Mouse (Mus musculus) T-helper 1 cell (primary cell): ENCODE data around the gene Il31ra.
"Not testable (repeated sequence)": the region's sequence is repeated elsewhere in the genome, so short reads cannot be mapped to it uniquely, and the experiment has no call there.

Source experiments
- in situ Hi-C: fragments of 300-600 bp; cut with MboI, MseI; formaldehyde crosslinking; loops from one replicate; pipeline ENCODE4 v1.15.1; 2025; ENCODE audit warnings: high pct_unique_total_duplicates

Gene Il31ra

DNA sequence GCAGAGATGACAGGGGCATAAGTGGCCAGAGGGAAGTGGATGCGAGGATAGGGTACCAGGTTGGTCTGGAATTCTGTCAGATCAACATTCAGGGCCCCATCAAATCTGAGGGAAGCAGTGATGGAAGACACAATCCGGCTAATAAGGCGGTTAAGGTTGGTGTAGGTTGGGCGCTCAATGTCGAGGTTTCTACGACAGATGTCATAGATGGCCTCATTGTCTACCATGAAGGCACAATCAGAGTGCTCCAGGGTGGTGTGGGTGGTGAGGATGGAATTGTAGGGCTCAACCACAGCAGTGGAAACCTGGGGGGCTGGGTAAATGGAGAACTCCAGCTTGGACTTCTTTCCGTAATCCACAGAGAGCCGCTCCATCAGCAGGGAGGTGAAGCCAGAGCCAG is at the start of gene Il31ra:
Gene Il31ra (minus strand): TSS at position 101 of the 400 bp plus-strand sequence.
- in situ Hi-C loops: not testable (repeated sequence)

DNA sequence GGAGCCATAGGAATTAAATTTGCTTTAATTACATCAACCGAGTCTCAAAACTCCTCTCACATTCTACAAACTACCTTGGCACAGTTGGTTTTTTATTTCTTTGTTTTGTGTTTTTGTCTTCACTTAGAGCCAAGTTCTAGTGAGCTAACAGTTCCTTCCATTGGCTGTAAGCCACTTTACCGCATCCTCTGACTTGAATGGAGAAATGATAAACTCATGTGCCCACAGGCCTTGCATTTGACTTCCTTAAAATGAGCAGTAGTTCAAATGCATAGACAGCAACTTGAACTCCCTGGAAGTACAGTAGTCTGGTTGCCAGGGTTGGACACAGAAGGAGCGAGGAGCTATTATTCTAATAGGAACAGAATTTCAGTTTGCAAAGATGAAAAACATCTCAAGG is 48.7 kb upstream of the Il31ra start:
- in situ Hi-C loops: no loop called here

DNA sequence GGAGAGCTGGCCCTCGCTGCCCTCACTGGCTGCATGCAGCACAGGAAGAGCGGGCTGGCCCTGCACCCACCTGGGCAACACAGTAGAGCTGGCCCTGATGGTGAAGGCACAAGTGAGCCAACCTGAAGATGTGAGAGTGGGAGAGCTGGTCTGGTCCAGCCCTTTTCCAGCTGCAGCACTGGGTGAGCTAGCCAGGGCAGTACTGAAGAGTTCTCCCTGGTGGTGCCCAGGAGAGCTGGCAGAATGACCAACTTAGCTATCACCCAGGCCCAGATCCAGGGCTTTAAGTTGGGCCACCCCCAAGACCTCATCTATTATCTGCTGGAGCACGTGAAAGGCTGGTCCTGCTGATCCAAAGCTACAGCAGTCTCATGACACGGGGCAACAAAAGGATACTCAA is 45.0 kb upstream of the Il31ra start:
- in situ Hi-C loops: no loop called here

DNA sequence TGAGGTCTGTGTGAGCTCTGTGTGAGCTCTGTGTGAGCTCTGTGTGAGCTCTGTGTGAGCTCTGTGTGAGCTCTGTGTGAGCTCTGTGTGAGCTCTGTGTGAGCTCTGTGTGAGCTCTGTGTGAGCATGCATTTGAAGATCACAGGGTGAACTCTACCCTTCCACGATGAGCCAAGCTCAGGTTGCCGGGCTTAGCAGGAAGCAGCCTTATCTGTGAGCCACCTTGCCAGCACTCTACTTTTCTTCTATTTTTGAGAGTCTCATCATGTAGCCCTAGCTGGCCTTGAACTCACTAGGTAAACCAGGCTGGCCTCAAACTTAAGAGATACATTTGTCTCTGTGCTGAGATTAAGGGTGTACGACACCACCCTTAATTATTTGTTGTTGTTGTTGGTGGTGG is 42.3 kb upstream of the Il31ra start:
- in situ Hi-C loops: no loop called here

DNA sequence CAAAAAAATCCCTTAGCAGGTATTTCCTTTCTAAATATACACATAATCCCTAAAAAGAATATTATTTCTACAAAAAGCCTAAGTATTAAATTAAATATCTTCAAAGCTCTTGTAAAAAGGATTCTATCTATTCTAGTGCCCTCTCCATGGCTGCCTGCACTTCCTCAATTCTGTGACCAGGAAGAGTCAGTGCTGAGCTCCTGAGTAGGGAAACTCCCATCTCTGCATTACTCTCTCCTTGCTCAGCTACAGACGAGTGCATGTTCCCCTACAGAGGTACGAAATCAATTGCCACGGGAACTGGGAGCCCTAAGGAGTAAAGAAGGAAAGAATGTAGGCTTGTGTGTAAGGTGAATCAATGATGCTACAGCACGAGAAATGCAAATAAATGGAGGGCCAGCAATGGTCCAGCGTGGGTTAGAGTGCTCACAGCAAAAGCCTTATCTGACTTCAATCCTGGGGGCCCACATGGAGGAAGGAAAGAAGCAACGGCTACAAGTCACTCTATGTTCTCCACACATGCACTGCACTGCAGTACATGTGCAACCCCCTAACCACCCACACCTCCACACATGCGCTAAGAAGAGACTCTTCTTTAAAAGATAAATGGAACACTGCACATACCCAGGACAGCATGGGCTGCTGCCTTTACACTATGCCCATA is 41.1 kb upstream of the Il31ra start:
- in situ Hi-C loops: no loop called here

DNA sequence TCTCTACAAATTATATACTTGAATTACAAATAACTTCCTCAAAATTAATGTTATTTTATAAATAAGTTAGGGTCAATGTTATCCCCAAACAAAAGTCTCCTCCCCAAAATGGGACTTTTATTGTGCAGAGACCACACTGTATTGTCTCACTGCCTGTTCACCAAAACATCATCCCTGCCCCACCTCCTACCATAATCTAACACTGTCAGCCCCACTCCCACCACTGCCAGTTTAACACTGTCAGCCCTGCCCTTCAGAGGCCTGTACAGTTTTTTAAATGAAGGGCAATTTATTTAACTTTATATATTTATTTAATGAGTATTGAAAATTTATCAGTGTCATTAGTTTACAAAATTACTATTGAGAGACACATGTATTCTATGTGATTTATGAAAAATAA is 31.4 kb upstream of the Il31ra start:
- in situ Hi-C loops: no loop called here

DNA sequence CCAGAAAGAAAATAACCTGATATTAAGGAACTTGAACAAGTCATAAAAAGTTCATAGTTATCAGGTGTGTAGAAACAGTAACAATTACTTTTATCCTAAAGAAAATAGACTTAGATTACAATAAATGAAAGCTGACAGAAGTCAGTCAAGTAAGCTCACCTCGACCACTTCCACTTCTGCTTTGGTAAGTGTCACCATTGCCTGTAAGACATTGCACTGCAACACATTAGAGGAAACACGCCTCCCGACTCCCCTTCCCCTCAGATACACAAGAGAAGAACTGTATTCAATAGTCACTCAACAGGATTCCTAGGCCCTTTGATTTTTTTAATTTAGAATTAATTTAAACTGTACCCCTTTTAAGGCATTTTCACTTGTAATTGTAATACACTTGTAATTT is 30.5 kb upstream of the Il31ra start:
- in situ Hi-C loops: no loop called here

DNA sequence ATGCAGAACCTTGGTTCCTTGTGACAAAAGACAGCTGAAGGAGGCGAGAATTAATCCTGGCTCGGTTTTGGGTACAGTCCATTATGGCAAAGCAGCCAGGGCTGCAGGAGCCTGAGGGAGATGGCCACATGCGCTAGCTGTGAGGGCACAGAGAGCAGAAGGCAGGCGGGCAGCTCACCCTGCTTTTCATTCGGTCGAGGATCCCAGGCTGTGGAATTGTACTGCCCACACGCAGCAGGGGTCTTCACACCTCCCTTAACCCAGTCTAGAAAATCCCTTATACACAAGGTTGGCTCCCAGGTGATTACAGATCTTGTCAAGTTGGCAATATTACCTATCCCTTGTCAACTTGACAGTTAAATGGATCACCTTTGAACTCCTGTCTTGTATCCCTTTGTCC is 29.5 kb upstream of the Il31ra start:
- in situ Hi-C loops: no loop called here

DNA sequence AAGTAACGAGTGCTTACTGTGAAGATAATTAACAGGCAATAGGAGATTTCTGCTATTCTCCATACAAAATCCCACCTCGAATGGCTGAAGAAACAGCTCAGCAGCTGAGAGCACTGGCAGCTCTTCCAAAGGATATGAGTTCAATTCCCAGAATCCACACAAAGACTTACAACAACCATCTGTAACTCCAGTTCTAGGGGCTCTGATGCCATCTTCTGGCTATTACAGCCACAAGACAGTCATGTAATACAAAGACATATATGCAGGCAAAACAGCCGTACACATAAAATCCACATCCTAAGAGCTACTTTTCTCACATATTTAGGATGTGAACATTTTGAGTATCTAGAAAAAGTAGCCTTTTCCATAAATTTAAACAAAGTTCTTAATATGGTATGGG is 27.4 kb upstream of the Il31ra start:
- in situ Hi-C loops: no loop called here

DNA sequence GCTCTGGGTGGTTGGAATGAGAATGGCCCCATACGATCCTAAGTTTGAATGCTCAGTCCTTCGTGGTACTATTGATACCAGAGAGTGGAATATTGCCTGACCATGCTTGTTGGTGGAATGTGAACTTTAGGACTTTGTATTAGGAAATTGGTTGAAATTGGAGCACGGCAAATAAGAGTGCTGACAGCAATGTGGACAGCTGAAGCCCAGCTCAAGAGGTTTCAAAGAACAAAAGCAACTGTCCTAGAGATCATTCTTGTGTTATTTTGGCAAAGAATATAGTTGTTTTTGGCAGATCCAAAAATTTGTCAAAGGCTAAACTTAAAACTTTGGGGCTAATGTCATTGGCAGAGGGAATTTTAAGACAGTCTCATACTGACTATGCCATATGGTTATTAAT is 14.4 kb upstream of the Il31ra start:
- in situ Hi-C loops: loop anchor here (5.0 kb wide), 1 partner anchor 51 kb away; no protein-coding TSS in a partner anchor

DNA sequence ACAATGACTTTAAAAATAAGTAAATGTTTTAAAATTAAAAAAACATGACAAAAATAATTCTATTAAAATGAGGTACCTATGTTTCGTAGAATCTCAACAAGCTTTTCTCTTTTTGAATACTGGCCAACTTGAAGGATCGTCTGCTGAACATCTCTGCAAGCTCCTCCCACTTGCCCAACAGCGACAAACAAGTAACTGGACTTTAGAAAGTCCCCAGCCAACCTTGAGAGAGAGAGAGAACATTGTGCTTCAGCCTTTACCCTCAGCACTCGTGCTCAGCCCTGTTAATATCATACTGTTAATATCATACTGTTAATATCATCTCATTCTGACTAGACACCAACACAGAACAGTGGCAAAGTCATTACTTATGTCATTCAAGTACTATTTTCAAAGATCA is 10.3 kb upstream of the Il31ra start:
- in situ Hi-C loops: no loop called here

DNA sequence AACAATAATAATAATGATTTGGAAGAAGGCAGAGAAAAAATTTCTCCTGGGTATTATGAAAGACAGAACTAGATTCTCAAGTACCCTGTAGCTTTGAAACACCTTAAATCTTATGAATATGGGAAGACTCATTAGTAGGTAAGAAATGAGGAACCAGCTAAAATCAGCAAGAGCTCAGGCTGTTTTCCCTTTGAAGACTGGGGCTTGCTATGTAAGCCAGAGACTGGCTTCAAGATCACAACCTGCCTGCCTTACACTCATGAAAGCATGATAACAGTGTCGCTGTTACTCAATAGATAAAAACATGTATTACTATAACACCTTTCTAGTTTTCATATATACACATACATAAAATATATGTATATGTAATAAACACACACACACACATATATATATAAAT is 9.7 kb upstream of the Il31ra start:
- in situ Hi-C loops: no loop called here

DNA sequence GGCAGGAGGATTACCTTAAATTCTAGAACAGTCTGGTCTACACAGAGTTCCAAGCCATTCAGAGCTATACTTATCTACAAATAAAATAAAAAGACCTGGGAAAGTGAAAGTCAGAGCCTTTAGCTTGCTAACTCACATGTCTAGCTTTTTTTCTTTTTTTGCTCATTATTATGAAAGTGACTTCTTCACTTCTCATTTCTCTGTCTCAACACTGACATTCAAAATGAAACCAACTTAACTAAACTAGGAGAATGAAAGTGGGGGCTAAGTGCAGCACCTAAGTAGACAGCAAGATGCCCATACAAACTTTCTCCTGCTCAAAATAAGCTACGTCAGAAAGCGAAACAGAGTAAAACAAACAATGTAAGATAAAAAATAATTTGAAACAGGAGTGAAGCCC is 8.4 kb upstream of the Il31ra start:
- in situ Hi-C loops: no loop called here

DNA sequence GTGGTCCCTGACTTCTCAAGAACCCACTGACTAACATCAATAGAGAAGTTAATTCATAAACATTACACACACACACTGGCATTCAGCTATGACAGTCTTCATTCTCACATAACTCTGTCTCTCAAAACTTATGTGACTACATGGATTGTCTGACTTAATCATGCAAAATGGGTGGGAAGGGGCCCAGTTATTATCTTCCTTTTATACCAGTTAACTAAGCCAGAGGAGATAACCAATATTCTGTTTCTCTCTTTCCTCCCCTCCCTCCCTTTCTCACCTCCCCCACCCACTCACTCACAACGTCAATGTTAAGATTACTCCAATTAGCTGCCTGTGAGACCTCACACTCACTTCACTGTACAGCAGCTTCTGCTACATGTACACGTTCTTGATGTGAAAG is 3.9 kb downstream of the Il31ra start:
- in situ Hi-C loops: no loop called here

DNA sequence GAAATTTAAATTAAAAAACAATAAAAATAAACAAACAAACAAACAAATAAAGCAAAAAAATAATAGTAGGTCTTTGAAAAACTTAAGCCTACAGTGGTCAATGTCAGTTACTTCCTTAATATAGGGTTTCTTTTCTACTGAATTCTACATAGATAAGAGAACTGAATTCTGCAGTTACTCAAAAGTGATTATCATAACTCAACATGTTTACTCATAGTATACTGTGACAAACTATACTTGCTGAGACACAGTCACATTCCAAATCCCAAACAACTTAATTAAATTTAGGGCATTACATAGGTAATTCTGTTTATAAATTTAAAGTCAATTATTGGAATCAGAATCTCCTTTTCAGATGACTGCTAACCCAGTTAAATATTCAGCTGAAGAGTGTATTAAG is 4.5 kb downstream of the Il31ra start:
- in situ Hi-C loops: no loop called here

DNA sequence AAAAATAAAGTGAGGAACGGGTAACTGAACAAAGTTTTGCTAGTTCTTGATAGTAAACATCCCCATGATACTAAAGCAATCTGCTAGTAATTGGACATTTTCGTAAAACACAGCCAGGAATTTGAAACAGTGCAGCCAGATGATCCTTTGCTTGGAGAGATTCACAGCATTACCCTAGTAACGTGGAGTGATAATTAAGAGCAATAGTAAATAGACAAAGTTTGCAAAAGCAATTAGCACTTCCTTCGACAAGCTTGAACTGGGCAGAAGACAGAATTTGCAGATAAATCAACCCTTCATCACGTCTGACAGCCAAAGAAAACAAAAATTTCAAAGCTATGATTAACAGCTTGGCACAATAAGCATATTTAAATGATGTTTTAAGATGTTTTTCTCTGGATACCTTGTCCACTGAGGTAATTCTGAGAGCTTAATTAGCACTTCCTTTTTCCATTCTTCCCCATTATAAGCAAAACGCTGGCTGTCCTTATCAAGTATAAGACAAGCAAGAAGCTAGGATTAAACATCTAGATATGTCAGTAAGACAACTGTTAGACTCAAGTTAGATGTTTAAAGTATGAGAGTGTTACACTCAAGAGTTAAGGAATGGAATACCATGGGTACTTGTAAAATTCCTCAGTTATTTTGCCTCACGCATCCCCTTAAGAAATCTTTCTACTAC is 9.5 kb downstream of the Il31ra start:
- in situ Hi-C loops: no loop called here

DNA sequence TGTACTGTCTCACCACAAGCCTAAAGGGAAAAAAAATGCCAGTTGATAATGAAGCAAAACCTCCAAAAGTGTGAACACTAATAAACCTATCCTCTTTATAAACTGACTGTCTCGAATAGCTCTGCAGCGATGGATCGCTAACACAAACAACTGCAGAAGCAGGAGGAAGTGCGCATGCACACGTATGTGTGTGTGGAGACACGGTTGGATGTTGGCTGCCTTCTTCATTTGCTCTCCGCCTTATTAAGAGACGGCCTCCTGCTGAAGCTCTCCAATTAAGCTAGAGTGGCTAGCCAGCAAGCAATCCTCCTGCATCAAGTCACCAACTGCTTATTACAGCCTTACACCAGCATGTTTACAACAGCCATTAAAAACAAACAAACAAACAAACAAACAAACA is 11.9 kb downstream of the Il31ra start:
- in situ Hi-C loops: no loop called here

DNA sequence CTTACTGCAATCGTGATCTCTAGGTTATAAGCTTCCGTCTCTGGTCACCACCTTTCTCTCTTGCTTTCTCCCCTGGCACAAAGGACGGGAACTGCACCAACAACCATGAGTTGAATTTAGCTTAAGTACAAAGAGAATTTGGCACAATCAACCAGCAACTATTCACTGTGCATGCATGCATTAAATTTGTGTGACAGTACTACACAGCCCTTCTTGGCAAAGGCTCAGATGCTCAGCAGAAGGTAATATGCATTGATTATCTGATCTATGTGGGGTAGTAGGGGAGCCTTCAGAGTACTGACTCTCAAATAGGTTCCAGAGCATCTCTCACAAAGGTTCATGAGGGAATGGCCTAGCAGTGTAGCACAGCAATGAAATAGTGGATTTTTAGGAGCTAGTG is 12.4 kb downstream of the Il31ra start:
- in situ Hi-C loops: no loop called here

DNA sequence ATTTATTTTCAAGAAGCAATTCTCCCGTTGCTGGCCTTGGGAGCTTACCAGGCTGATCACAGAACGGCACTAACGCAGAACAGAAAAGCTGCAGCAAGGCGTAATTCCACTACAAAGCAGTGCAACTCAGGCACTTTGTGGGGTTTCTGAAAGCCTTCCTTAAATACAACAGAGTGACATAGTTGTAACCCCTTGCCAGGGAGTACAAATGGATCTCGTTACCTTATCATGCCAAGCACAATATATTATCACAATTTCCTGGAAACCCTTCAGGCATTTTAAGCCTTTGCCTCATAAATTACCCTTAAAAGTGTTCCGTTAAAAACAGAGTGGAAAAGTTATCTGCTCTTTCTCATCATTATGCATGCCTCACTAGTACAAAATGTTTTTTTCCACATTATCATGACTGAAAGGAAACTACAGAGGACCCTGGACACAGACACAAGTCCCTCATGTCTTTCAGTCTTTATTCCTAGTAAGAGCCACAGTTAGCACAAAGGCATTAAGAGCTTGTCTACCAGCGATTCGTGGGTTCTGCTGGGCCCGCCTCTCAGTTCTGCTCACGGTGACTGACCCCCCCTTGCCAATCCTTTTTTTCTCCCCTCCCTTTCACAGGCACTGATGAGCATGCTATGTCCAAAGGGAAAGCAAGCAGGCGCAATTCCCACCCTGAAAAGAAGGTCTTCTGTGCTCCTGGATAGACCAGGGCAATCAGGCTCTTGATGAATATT is 13.4 kb downstream of the Il31ra start:
- in situ Hi-C loops: no loop called here

DNA sequence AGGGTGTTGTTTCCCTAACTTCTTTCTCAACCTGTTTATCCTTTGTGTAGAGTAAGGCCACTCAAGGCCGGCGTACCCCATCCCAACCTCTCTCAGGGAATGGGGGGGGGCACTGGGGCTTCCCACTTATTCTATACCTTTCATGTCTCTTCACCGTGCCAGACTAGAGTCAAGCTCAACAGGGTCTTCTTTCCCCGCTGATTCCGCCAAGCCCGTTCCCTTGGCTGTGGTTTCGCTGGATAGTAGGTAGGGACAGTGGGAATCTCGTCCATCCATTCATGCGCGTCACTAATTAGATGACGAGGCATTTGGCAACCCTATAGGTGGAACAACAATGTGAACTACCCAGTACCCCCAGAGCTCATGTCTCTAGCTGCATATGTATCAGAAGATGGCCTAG is 16.1 kb downstream of the Il31ra start:
- in situ Hi-C loops: loop anchor here (10.0 kb wide), 1 partner anchor 1067 kb away; no protein-coding TSS in a partner anchor

DNA sequence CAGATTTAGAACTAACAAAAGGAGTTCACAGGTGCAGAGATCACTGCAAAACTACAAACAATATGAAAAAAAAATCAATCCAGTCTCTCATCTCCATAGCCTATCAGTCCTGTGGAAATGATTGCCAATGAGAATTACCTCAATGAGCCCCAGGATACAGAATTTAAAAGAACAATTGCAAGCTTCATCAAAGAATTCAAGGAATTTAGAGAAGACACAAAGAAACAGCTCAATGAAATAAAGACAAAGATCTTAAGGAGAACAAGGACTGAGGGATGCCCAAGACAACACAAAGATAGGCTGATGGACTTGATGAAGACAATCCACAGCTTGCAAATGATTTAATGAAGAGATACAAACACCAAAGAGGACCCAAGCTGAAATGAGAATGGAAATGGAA is 20.4 kb downstream of the Il31ra start:
- in situ Hi-C loops: loop anchor here (10.0 kb wide), 1 partner anchor 1071 kb away; no protein-coding TSS in a partner anchor

DNA sequence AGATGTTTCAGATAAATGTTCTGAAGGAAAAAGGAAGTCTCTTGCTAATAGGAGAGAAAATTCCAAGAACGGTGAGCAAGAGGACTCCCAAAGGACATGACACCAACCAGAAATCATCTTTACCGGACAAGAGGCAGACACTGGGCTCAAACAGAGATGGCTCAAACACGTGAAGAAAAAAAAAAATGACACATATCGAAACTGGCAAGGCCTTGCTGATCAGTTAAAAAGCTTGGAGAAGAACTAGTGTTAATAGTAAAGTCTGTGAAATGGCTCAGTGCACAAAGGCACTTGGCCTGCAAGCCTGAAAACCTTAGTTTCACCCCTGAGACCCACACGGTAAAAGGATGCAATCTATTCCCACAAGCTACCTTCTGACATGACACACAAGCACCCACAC is 23.4 kb downstream of the Il31ra start:
- in situ Hi-C loops: loop anchor here (10.0 kb wide), 1 partner anchor 1074 kb away; no protein-coding TSS in a partner anchor

DNA sequence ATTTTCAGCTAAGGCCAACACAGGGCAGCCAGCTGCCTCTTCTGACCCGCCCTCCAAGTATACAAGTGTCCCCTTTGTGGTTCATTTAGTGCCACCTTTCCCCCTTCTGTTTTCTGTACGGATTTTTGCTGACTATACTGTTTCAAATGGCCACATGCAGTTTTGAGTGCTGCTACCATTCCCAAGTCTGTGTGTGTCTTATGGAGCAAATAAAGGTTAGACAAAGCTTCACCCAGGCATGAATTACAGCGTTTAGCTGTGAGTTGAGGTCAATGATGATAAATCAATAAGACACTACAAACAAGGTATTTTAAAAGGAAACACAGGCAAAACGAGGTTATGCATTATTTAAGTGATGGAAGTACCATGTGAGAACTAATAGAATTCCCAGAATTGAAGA is 24.6 kb downstream of the Il31ra start:
- in situ Hi-C loops: loop anchor here (10.0 kb wide), 1 partner anchor 1075 kb away; no protein-coding TSS in a partner anchor
